23 mouse cellular contexts compared by ENCODE assay signal in the genomic region with DNA sequence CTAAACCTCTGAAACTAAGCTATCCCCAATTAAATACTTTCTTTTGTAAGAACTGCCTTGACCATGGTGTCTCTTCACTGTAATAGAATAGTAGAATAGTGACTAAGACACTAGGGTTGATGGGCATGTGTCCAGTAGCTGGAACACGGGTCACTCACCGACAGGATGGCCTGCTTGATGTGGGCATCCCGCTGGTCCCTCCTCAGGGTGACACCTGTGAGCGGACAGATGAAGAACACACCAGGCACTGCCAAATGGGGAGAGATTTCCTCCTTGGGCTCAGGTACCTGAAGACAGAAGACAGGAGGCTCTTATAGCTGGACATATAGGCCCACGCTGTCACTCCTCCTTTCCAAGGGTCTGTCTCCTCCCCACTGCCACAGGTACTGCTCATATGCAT. TPM values are rescaled to one million over a fixed set of nuclear protein-coding genes. Genes with fewer than 3 reads are reported as not detected.
A peak's percentile ranks its signal among the peaks of the same experiment; 100 is the strongest.
DNase-seq lines count a peak whose midpoint lies in the region; ATAC-seq and TF ChIP-seq lines count a peak whose summit lies in the region.
"Had no signal": no experiment of that assay in that cellular context is flagged by ENCODE, and none has a peak within 500 bp of the region (broad histone marks: within the 10 kb centered on the region; RNA-seq: fewer than 3 reads in every experiment).

No protein-coding gene starts in this region.

- H3K9me3 ChIP-seq in midbrain, embryonic 12.5 days = no peaks in the 10 kb centered on the region
- no peaks in the 10 kb centered on the region for H3K9me3 ChIP-seq in midbrain, embryonic 14.5 days (ENCODE audit: control insufficient read depth, low read length)
- H3K9me3 ChIP-seq: forebrain, embryonic 13.5 days; forebrain, embryonic 15.5 days; G1E had no signal

- intact Hi-C loops in gastrocnemius, adult 2 months (cut with DNase I) = loop anchor here (5.0 kb wide), 1 partner anchor 115 kb away; a partner anchor contains a TSS

- peaks cover 15% of the 10 kb centered on the region; the same call in 1 of the 2 replicates for H3K4me1 ChIP-seq in midbrain, embryonic 12.5 days
- H3K4me1 ChIP-seq in midbrain, embryonic 14.5 days (ENCODE audit: control insufficient read depth, insufficient read depth, low read length) = peaks cover 10% of the 10 kb centered on the region

- H3K9ac ChIP-seq in midbrain, embryonic 12.5 days (replicated peaks) = 0 out of 2 replicates have a peak overlapping the region, but pooled peaks have one; percentile 2
- no peak overlapping the region for H3K9ac ChIP-seq in midbrain, embryonic 14.5 days (replicated peaks; ENCODE audit: low read length)
- H3K9ac ChIP-seq: forebrain, embryonic 13.5 days; forebrain, embryonic 15.5 days; forebrain, postnatal 0 days had no signal

- H3K4me2 ChIP-seq in midbrain, embryonic 12.5 days (replicated peaks) = no peak overlapping the region
- H3K4me2 ChIP-seq in midbrain, embryonic 14.5 days (ENCODE audit: low read length) = no peak overlapping the region
- H3K4me2 ChIP-seq: forebrain, embryonic 13.5 days; forebrain, embryonic 15.5 days had no signal

- no peak overlapping the region for H3K27ac ChIP-seq in gastrocnemius, adult 2 months
- no peak overlapping the region for H3K27ac ChIP-seq in midbrain, embryonic 12.5 days (replicated peaks)
- H3K27ac ChIP-seq in midbrain, embryonic 14.5 days (replicated peaks; ENCODE audit: low read depth, low read length) = no peak overlapping the region
- H3K27ac ChIP-seq: forebrain, embryonic 13.5 days; forebrain, embryonic 15.5 days had no signal

- H3K4me3 ChIP-seq in gastrocnemius, adult 2 months = no peak overlapping the region
- no peak overlapping the region for H3K4me3 ChIP-seq in midbrain, embryonic 12.5 days
- no peak overlapping the region for H3K4me3 ChIP-seq in midbrain, embryonic 14.5 days (replicated peaks; ENCODE audit: low read depth, low read length)
- H3K4me3 ChIP-seq: forebrain, embryonic 13.5 days; forebrain, embryonic 15.5 days had no signal

- 95% methylated on average over 5 of the region's 5 CpGs for WGBS in midbrain, embryonic 12.5 days
- 93% methylated on average over 5 of the region's 5 CpGs for WGBS in midbrain, embryonic 14.5 days

- peak; percentile 40 for DNase-seq in cerebellum, adult 9-11 months
- DNase-seq in cerebellum, adult 18-20 months = no peak
- peak; percentile 11 for DNase-seq in gastrocnemius, adult 2 months
- DNase-seq in gastrocnemius, postnatal 25 days = no peak
- no peak for DNase-seq in midbrain, embryonic 14.5 days
- DNase-seq: adrenal gland, adult 8-10 months; adrenal gland, postnatal 14 days; adrenal gland, postnatal 36 days; B cell, adult 2 months; cerebellum, adult 11-12 months; cerebellum, adult 8-10 months; cerebellum, postnatal 10 days; cerebellum, postnatal 25 days; forebrain, postnatal 0 days had no signal

- H3K36me3 ChIP-seq in midbrain, embryonic 12.5 days = peaks cover 53% of the 10 kb centered on the region
- peaks cover 60% of the 10 kb centered on the region for H3K36me3 ChIP-seq in midbrain, embryonic 14.5 days (ENCODE audit: control insufficient read depth, insufficient read depth, low read length)

- H3K27me3 ChIP-seq in midbrain, embryonic 12.5 days = no peaks in the 10 kb centered on the region
- H3K27me3 ChIP-seq in midbrain, embryonic 14.5 days (ENCODE audit: control insufficient read depth, insufficient read depth, low read length) = no peaks in the 10 kb centered on the region
- H3K27me3 ChIP-seq: CH12.LX; forebrain, embryonic 13.5 days; forebrain, embryonic 15.5 days; Patski had no signal

- no peak for TF ChIP-seq CTCF in gastrocnemius, adult 2 months (IDR thresholded peaks at IDR 0.05)

- no peak for ATAC-seq in midbrain, embryonic 12.5 days (ENCODE audit: low FRiP score, low read depth)
- ATAC-seq in midbrain, embryonic 14.5 days (ENCODE audit: low FRiP score, low TSS enrichment) = no peak
- ATAC-seq: activated CD4-positive, CD25-positive, alpha-beta regulatory T cell, adult 4 months; CD4-positive, CD25-positive, alpha-beta regulatory T cell, adult 4 months; forebrain, embryonic 13.5 days; forebrain, embryonic 15.5 days; forebrain, postnatal 0 days; Patski had no signal

RNA-seq across cellular contexts. Expression of a gene that starts 2.6 kb away (rescaled TPM):
- total RNA-seq in gastrocnemius, adult 2 months (2021) = 10 to 100 TPM; 55.6 to 64.3 TPM
- total RNA-seq in gastrocnemius, postnatal 25 days (2021) = 10 to 100 TPM; 42.7 to 46.1 TPM
- polyA plus RNA-seq in midbrain, embryonic 12.5 days (2016; fragmentation: Nextera tagmentation; extraction: Ambion mirVana) = 54.9 and 58.1 TPM in 2 replicates
- polyA plus RNA-seq in midbrain, embryonic 14.5 days (2014; fragmentation: Nextera tagmentation; extraction: Ambion mirVana) = 74.9 and 79.5 TPM in 2 replicates

RNA-seq across cellular contexts. Expression of a gene that starts 7.2 kb away (rescaled TPM):
- total RNA-seq in gastrocnemius, adult 2 months (2021) = 10 to 100 TPM; 23.8 to 26.3 TPM
- total RNA-seq in gastrocnemius, postnatal 25 days (2021) = 10 to 100 TPM; 21.5 to 24.2 TPM
- polyA plus RNA-seq in midbrain, embryonic 12.5 days (2016; fragmentation: Nextera tagmentation; extraction: Ambion mirVana) = 179 and 184 TPM in 2 replicates
- 106 and 113 TPM in 2 replicates for polyA plus RNA-seq in midbrain, embryonic 14.5 days (2014; fragmentation: Nextera tagmentation; extraction: Ambion mirVana)

RNA-seq across cellular contexts. Expression of a gene that starts 32.0 kb away (rescaled TPM):
- under 1 TPM; 0.46 to 0.59 TPM for total RNA-seq in gastrocnemius, adult 2 months (2021)
- total RNA-seq in gastrocnemius, postnatal 25 days (2021) = 1 to 10 TPM in 1 of 2 experiments, under 1 TPM in 1; 0.79 to 1.3 TPM
- polyA plus RNA-seq in midbrain, embryonic 12.5 days (2016; fragmentation: Nextera tagmentation; extraction: Ambion mirVana) = 32.5 and 34.5 TPM in 2 replicates
- 3.3 and 4.8 TPM in 2 replicates for polyA plus RNA-seq in midbrain, embryonic 14.5 days (2014; fragmentation: Nextera tagmentation; extraction: Ambion mirVana)

RNA-seq across cellular contexts. Expression of a gene that starts 35.8 kb away (rescaled TPM):
- 1 to 10 TPM; 8.7 to 9.5 TPM for total RNA-seq in gastrocnemius, adult 2 months (2021)
- total RNA-seq in gastrocnemius, postnatal 25 days (2021) = 10 to 100 TPM; 10.8 to 12.4 TPM
- polyA plus RNA-seq in midbrain, embryonic 12.5 days (2016; fragmentation: Nextera tagmentation; extraction: Ambion mirVana) = 131 and 138 TPM in 2 replicates
- polyA plus RNA-seq in midbrain, embryonic 14.5 days (2014; fragmentation: Nextera tagmentation; extraction: Ambion mirVana) = 96.2 and 96.3 TPM in 2 replicates

RNA-seq across cellular contexts. Expression of a gene that starts 37.4 kb away (rescaled TPM):
- total RNA-seq in gastrocnemius, adult 2 months (2021) = 100 to 1,000 TPM; 255 to 281 TPM
- 100 to 1,000 TPM; 177 to 234 TPM for total RNA-seq in gastrocnemius, postnatal 25 days (2021)
- polyA plus RNA-seq in midbrain, embryonic 12.5 days (2016; fragmentation: Nextera tagmentation; extraction: Ambion mirVana) = 0.09 and 0.10 TPM in 2 replicates
- 0.13 TPM in 2 replicates for polyA plus RNA-seq in midbrain, embryonic 14.5 days (2014; fragmentation: Nextera tagmentation; extraction: Ambion mirVana)
- polyA plus RNA-seq: CD4-positive, CD25-positive, alpha-beta regulatory T cell, adult 4 months; embryonic facial prominence, embryonic 11.5 days; G1E had no signal

Comparison
In these comparisons a context has a peak if more than half of its experiments do, and no peak if none do; other contexts are left out.
1. DNase-seq: peak in cerebellum, adult 9-11 months (single experiment) and gastrocnemius, adult 2 months (single experiment); none in cerebellum, adult 18-20 months (0 of 2), gastrocnemius, postnatal 25 days (single experiment) and midbrain, embryonic 14.5 days (single experiment).